Mouse (Mus musculus): Measurements from ENCODE around the gene Tbc1d2.

DNA sequence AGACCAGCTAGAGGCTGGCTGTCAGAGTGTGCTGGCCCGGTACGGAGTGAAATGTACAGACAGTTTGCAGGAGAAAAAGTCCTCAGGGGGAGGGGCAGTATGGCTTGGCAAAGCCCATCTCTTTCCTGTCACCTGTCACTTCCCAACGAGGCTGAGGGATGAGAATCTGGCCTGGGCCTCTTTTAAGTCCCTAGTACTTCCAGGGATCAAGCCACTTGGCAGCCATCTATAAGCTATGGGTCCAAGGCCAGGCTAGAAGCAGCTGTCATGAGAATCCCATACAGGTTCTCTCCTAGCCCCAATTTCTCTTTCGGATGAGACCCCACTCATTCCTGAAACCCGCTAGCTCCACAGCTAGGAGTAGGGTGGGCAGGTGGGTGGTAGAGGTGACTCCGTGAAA, 53.6 kb downstream of the Tbc1d2 start:
- TF ChIP-seq CTCF (IDR thresholded peaks at IDR 0.05; ENCODE audit: borderline replicate concordance, insufficient read depth, low read depth, low read length) (no peak), POLR2A (IDR thresholded peaks at IDR 0.05; ENCODE audit: borderline replicate concordance, insufficient read depth, low read length) (no peak)
